Mouse (Mus musculus) intestine, postnatal 0 days (tissue): ENCODE data around the gene Txnip. TPM values are rescaled to one million over a fixed set of nuclear protein-coding genes. Genes with fewer than 3 reads are reported as not detected.
"Not testable (repeated sequence)": the region's sequence is repeated elsewhere in the genome, so short reads cannot be mapped to it uniquely, and the experiment has no call there.

Experiments
- ATAC-seq: fragments of 200-750 bp; cut with Nextera tagmentation; 2 replicates; pipeline ENCODE4 v1.8.0; 2017; ENCODE audit warnings: mild to moderate bottlenecking, moderate TSS enrichment, moderate library complexity
- H3K27ac ChIP-seq: fragments of 300-500 bp; sonication (generic); 2 replicates; pipeline ENCODE4 v1.5.1; 2014; ENCODE audit warnings: mild to moderate bottlenecking, low read depth, low read length, moderate library complexity
- H3K27me3 ChIP-seq: fragments of 300-500 bp; sonication (generic); replicated peaks from 2 replicates; pipeline ENCODE4 v1.6.1; 2014; ENCODE audit warnings: low read length, mixed read lengths; ENCODE audit not compliant: control insufficient read depth, insufficient read depth
- H3K36me3 ChIP-seq: fragments of 300-500 bp; sonication (generic); 2 replicates; pipeline ENCODE4 v1.6.1; 2014; ENCODE audit warnings: mild to moderate bottlenecking, moderate library complexity; ENCODE audit not compliant: control insufficient read depth, insufficient read depth
- H3K4me1 ChIP-seq: fragments of 300-500 bp; sonication (generic); replicated peaks from 2 replicates; pipeline ENCODE4 v1.6.1; 2014; ENCODE audit warnings: antibody characterized with exemption, low read length, mixed read lengths; ENCODE audit not compliant: control insufficient read depth, insufficient read depth
- H3K4me2 ChIP-seq: fragments of 300-500 bp; sonication (generic); replicated peaks from 2 replicates; pipeline ENCODE4 v1.6.1; 2014; ENCODE audit warnings: low read depth, mild to moderate bottlenecking, moderate library complexity
- H3K4me3 ChIP-seq: fragments of 300-500 bp; sonication (generic); 2 replicates; pipeline ENCODE4 v1.5.1; 2014; ENCODE audit warnings: low read depth, low read length
- H3K9ac ChIP-seq: fragments of 300-500 bp; sonication (generic); 2 replicates; pipeline ENCODE4 v1.6.1; 2014; ENCODE audit warnings: mild to moderate bottlenecking, low read depth, low read length
- H3K9me3 ChIP-seq: fragments of 300-500 bp; sonication (generic); 2 replicates; pipeline ENCODE4 v1.6.1; 2016; ENCODE audit warnings: mixed run types; ENCODE audit not compliant: control insufficient read depth
- CTCF ChIP-seq: sonication (generic); IDR thresholded peaks from 2 replicates; pipeline ENCODE4 v1.5.1; 2016; ENCODE audit warnings: low read depth, mild to moderate bottlenecking, control low read depth, antibody characterized with exemption, moderate library complexity
- WGBS: fragments of 180-500 bp; shearing (Covaris S2); extraction: QIAGEN DNeasy Blood & Tissue Kit; methylation state at CpG from one replicate; pipeline ENCODE4 v1.1.7; 2014; 5-methylcytosine and 5-hydroxymethylcytosine counted together
- polyA plus RNA-seq: library from polyadenylated mRNA; unstranded; fragments of >200 nt; fragmentation: Nextera tagmentation; extraction: Ambion mirVana; gene quantifications from 2 replicates; pipeline ENCODE4 v1.2.1, GENCODE M21; 2015

Gene Txnip
- polyA plus RNA-seq, result 244 and 254 TPM in 2 replicates

DNA sequence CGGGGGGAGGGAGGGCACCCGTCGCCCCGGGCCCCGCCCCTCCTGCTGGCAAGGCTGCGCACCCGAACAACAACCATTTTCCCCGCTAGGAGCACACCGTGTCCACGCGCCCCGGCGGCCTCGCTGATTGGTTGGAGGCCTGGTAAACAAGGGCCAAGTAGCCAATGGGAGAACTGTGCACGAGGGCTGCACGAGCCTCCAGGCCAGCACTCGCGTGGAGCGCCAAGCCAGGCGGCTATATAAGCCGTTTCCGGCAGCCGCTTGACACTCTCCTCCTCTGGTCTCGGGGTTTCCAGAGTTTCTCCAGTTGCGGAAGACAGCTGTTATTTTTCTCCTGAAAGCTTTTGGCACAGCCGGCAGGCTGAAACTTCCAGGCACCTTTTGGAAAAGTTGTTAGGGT is at the start of gene Txnip:
TSS of gene Txnip (plus strand) at position 264 of the 400 bp plus-strand sequence.
- Histone ChIP-seq H3K4me3 (peak within 1 kb of the TSS; percentile 65), H3K27ac (peak within 1 kb of the TSS; percentile 98), H3K36me3 (peaks cover 25% of the 10 kb centered on the region), H3K9ac (peak within 1 kb of the TSS; percentile 90), H3K27me3 (no peaks in the 10 kb centered on the region), H3K4me2 (peak within 1 kb of the TSS; percentile 83), H3K9me3 (no peaks in the 10 kb centered on the region), H3K4me1 (no peaks in the 10 kb centered on the region)
- peak; percentile 94 for ATAC-seq
- under 1% methylated on average over 26 of the region's 26 CpGs for WGBS
- TF ChIP-seq CTCF, result peak; percentile 66

DNA sequence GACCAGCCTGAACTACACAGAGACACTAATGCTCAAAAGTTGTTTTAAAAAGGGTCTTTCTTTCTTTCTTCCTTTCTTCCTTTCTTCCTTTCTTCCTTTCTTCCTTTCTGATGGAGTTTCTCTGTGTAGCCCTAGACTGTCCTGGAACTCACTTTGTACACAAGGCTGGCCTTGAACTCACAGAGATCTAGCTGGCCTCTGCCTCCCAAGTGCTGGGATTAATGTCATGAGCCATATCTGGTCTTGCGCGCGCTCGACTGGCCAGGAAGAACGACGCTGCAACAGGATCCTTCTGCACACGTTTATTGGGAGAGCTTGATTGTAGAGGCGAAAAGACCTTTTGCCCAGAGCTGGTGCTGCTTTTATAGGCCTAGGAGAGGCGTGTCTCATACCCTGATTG is 49.8 kb upstream of the Txnip start:
- not testable (repeated sequence) for H3K9ac ChIP-seq, H3K27ac ChIP-seq, ATAC-seq, H3K4me3 ChIP-seq, H3K9me3 ChIP-seq, H3K4me1 ChIP-seq, H3K36me3 ChIP-seq, H3K27me3 ChIP-seq, H3K4me2 ChIP-seq
- 89% methylated on average over 7 of the region's 9 CpGs for WGBS

DNA sequence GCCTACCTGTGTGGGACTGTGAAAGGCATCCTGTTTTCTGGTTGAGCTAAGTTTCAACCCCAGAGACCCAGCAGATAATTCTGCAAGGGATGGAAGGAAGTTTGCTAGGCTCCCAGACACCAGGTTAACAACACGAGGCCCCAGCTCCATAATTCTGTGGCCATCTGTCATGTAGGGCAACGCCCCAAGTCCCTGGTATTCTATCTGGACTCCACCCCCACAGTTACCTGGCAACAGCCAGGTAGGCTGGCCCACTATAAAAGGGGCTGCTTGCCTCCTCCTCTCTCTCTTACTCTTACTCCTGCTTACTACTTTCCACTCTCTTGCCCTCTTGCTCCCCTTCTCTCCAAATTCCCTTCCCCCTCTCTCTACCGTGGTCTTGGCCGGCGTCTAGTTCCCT is 37.6 kb upstream of the Txnip start:
- no peak overlapping the region for H3K4me3 ChIP-seq
- ATAC-seq, result no peak
- H3K9me3 ChIP-seq, result no peaks in the 10 kb centered on the region
- H3K36me3 ChIP-seq, result no peaks in the 10 kb centered on the region
- H3K27ac ChIP-seq, result no peak overlapping the region
- no peaks in the 10 kb centered on the region for H3K4me1 ChIP-seq
- no peak for TF ChIP-seq CTCF
- no peak overlapping the region for H3K9ac ChIP-seq
- WGBS, result 26% methylated on average over 5 of the region's 5 CpGs
- H3K4me2 ChIP-seq, result no peak overlapping the region
- no peaks in the 10 kb centered on the region for H3K27me3 ChIP-seq

DNA sequence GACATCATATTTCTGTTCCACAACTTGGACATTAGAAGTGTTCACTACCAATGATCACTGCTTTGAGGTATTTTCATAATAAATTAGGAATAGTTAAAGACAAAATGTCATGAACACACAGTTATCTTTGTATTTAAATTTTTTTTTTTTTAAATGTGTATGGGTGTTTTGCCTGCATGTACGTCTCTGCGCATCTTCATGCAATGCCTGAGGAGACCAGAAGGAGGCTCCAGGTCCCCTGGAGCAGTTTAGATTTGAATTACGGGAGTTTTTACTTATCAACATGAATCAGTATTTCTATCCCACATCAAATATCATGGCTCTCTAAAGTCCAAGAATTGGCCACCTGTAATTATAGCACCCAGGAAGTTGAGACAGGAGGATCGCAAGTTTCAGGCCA is 35.6 kb upstream of the Txnip start:
- H3K9me3 ChIP-seq, result no peaks in the 10 kb centered on the region
- H3K4me3 ChIP-seq, result no peak overlapping the region
- no peaks in the 10 kb centered on the region for H3K4me1 ChIP-seq
- H3K9ac ChIP-seq, result no peak overlapping the region
- H3K4me2 ChIP-seq, result no peak overlapping the region
- H3K27me3 ChIP-seq, result peaks cover 18% of the 10 kb centered on the region
- H3K27ac ChIP-seq, result no peak overlapping the region
- peak; percentile 52 for TF ChIP-seq CTCF
- no peaks in the 10 kb centered on the region for H3K36me3 ChIP-seq
- WGBS, result 65% methylated on average over 4 of the region's 4 CpGs
- ATAC-seq, result no peak

DNA sequence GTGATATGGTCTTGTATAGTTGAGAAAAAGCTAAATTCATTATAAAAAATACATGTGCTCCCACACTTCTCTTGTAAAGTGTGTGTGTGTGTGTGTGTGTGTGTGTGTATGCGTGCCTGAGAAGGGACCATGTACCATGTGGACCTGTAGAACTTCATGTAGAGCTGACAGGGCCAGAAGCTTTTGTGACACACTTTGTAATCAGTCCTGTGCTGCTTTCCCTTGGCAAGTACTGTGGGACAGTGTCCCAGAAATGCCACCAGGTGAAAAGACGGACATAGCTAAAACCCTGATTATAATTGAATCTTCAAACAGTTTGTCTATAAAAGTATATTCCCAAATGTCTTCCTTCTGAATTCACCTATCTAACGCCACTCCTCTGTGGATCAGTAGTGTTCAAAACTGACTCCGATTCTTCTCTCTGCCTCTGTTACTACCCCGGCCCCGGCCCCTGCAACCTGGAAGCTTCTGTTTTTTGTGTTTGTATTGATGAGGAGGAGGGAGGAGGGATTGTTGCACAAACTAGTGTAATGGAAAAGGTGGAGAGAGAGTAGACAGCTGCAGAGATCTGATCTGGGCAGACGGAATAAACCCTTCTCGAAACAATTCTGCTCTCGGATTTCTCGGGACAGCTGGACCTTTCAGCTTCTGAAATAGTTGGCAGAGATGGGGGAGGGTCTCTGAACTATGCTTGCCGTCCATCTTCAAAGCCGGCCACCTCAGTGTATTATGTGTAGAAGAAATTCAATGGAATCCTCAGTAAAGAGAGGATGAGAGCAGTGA is 33.5 kb upstream of the Txnip start:
- no peak overlapping the region for H3K4me3 ChIP-seq
- no peaks in the 10 kb centered on the region for H3K4me1 ChIP-seq
- no peaks in the 10 kb centered on the region for H3K36me3 ChIP-seq
- WGBS, result 78% methylated on average over 12 of the region's 12 CpGs
- peaks cover 32% of the 10 kb centered on the region for H3K27me3 ChIP-seq
- H3K4me2 ChIP-seq, result no peak overlapping the region
- H3K9ac ChIP-seq, result no peak overlapping the region
- H3K27ac ChIP-seq, result no peak overlapping the region
- H3K9me3 ChIP-seq, result no peaks in the 10 kb centered on the region
- ATAC-seq, result no peak
- TF ChIP-seq CTCF, result no peak

DNA sequence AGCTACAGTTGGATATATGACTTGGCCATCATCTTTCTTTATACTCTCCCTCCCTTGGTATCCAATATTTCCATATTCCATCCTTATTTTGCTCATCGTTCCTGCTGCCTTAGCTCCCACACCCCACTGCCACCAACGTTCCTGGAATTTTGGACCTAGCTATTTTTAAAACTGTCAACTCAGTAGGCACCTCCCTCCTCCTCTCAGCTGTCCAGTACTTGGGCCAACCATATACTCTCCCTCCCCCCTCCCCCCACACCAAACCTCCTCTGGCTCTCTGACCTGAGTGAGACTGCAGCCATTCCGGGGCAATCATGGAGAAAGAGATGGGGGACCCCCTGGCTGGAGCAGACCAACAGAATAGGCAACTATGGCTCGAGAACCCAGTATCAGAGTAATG is 32.8 kb upstream of the Txnip start, which contains the start of gene Hfe2:
TSS of gene Hfe2 (plus strand) at position 259 of the 400 bp plus-strand sequence.
- H3K27ac ChIP-seq, result no peak within 1 kb of the TSS
- no peak within 1 kb of the TSS for H3K4me2 ChIP-seq
- H3K9me3 ChIP-seq, result no peaks in the 10 kb centered on the region
- H3K36me3 ChIP-seq, result no peaks in the 10 kb centered on the region
- no peak for TF ChIP-seq CTCF
- H3K4me3 ChIP-seq, result no peak within 1 kb of the TSS
- ATAC-seq, result no peak
- peaks cover 32% of the 10 kb centered on the region for H3K27me3 ChIP-seq
- 79% methylated on average over 4 of the region's 4 CpGs for WGBS
- no peaks in the 10 kb centered on the region for H3K4me1 ChIP-seq
- no peak within 1 kb of the TSS for H3K9ac ChIP-seq
